Mouse (Mus musculus): Measurements from ENCODE around the gene Tubb3. TPM values are rescaled to one million over a fixed set of nuclear protein-coding genes. Genes with fewer than 3 reads are reported as not detected.
A peak's percentile ranks its signal among the peaks of the same experiment; 100 is the strongest.
"Not testable (repeated sequence)": the region's sequence is repeated elsewhere in the genome, so short reads cannot be mapped to it uniquely, and the experiment has no call there.

Tubb3 gene
- total RNA-seq, 2 experiments from 2014 or later = 0.19 to 1.3 TPM

DNA sequence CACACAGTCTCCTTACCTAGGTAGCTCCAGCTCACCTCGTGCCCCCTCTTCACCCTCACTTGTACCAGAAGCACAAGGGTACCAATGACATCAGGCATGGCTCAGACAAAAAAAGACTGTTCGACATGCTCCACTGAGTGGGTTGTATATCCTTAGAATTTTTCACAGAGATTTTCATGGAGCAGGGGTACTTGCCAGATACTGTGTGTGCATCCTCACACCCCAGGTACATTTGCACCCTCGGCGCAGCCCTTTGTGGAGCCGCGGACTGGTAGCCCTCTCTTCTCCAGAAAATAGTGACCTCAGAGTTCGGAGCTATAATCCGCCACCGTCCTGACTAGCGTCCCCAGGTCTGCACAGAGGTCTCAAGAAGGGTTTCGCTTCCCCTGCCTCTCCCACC is 436 bp upstream of the Tubb3 start:
- ATAC-seq (replicated peaks; ENCODE audit: low FRiP score, low TSS enrichment, poor library complexity, severe bottlenecking) = no peak

DNA sequence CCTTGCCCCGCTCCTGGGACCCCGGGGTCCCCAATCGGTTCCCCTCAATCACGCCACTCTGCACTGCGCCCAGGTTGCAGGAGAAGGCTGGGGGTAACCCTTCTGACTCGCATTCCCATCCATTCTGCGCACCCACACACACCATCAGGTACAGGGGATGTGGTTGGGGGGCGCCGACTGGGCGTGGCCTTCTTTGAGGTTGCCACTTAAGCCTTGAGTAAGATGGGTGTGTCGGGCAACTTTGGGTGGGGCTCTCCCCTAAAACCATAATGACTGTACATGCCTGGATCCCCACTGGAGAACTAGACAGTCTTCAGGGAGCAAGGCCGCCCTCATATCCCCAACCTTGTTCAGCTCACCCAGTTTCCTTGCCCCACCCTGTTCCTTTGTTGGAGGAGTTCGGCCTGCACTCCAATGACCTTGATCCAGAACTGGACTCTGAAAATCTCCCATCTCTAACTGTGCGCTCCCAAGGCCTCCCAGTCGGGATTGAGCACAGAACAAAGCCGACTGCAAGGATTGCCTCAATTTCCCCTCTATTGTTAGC is 630 bp downstream of the Tubb3 start:
- no peak for ATAC-seq (replicated peaks; ENCODE audit: low FRiP score, low TSS enrichment, poor library complexity, severe bottlenecking)

DNA sequence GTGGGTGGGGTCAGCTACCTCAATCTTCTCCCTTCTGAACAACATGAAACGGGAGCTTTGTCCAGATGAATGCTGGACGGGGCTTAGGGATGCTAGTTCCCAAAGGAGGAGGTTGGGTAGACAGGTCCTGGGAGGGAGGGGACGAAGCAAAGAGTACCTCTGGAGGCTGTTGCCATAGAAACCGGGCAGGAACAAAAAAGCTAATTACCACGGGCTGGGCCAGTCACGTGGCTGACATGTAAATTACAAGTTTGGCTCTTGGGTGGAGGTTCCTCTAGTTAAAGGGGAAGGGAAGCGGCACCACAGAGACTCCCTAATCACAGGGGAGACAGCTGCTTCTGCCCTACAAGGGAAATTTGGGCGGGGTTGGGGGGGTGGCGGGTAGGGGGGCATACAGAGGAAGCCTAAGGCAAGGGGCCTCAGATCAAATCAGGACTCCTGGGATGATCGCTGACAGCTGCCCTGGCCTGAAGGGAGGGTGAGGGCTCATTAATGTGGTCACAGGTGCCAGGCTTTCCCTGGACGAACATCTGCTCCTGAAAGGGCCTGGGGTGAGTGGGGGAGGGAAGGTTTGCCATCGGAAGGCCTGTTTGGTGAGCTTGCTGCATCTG is 1.4 kb downstream of the Tubb3 start:
- no peak for ATAC-seq (replicated peaks; ENCODE audit: low FRiP score, low TSS enrichment, poor library complexity, severe bottlenecking)

DNA sequence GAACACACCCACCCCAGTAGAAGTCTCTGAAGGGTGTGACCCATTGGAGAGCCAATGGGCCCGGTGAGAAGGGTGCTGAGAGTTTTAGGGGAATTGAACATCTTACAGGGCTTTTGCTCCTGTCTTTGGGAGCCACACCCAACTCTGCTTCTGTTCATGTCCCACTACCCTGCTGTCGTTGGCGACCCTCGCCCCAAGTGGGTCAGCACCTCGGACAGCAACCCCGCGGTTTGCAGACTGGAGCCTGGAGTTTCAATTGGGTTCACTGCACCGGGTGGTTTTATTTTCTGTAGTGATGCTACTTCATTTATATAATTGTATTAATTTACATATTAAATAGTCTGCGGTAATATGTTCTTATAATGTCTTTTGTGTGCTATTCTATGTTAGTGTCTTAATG is 3.0 kb downstream of the Tubb3 start:
- no peak for ATAC-seq (replicated peaks; ENCODE audit: low FRiP score, low TSS enrichment, poor library complexity, severe bottlenecking)

DNA sequence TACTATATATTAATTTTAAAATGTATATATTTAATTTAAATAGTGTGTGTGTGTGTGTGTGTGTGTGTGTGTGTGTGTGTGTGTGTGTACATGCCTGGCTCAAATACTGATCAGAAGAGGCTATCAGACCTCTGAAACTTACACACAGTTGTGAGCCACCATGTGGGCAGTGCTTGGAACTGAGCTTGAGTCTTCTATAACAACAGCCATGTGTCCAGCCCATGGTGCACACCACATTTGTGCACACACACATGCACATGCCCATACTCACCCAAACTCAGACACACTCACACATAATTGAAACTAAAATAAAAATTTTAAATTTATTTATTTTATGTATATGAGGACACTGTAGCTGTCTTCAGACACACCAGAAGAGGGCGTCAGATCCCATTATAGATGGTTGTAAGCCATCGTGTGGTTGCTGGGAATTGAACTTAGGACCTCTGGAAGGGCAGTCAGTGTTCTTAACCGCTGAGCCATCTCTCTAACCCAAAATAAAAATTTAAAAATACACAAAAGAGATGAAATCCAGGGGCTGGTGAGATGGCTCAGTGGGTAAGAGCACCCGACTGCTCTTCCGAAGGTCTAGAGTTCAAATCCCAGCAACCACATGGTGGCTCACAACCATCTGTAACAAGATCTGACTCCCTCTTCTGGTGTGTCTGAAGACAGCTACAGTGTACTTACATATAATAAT is 3.9 kb downstream of the Tubb3 start:
- not testable (repeated sequence) for ATAC-seq (replicated peaks; ENCODE audit: low FRiP score, low TSS enrichment, poor library complexity, severe bottlenecking)

DNA sequence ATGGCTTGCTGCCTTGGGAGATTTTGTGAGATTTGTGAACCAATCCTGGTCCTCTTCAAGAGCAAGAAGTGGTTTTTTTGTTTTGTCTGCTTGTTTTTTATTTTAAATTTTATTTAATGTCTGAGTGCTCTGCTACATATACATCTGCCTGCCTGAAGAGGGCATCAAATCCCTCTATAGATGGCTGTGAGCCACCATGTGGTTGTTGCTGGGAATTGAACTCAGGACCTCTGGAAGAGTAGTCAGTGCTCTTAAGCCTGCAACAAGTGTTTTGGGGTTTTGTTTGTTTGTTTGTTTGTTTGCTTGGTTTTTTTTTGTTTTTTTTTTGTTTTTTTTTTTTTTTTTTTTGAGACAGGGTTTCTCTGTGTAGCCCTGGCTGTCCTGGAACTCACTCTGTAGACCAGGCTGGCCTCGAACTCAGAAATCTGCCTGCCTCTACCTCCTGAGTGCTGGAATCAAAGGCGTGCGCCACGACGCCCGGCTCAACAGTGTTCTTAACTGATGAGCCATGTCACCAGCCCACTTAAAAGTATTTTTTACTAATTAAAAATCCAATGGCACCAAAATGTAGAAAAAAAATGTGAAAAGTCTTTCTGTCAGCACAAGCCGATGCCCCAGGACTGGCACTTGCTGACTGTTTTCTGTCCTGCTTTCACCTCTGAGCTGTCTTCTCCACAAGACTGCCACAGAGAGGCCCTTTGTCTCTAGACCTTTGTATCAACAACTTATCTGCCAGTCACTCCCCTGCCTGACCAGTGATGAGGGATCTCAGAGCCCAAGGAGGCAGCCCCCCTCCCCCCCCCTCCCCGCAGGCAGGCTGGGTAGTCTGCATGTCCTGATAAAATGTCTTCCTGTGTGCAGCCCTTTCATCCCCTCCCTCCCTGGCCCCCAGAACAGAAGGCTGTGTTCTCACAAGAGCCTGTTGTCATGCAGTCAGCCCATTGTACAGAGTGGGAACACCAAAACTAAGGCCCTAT is 5.0 kb downstream of the Tubb3 start:
- ATAC-seq (replicated peaks; ENCODE audit: low FRiP score, low TSS enrichment, poor library complexity, severe bottlenecking) = peak; percentile 74

DNA sequence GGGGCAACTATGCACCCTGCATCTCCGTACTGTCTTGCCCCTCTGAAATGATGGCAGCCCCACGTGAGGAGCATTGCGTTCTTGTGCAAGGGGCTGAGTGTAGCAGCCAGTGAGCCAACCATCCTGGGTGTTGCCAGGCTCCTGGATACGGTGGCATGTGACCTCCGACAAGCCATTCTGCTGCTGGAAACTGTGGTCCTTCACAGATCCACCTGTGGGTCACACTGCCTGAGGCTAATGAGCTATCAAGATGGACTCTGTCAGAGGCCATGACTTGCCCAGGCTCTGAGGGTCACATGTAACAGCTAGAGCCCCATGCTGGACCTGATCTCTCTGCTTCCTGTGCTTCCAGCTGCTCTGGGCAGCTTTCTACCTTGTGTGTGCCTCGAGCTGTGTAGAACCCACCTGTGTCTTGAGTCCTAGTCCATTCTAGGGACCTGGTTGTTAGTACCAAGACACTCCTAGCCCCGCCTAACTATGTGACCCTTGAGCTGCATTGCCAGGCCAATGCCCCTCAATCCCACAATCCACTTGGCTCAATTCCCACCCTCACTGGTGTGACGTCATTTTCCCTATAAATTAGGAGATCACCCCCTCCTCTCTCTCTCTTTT is 5.8 kb downstream of the Tubb3 start:
- ATAC-seq (replicated peaks; ENCODE audit: low FRiP score, low TSS enrichment, poor library complexity, severe bottlenecking) = peak; percentile 22; the same call in 1 of the 2 replicates

DNA sequence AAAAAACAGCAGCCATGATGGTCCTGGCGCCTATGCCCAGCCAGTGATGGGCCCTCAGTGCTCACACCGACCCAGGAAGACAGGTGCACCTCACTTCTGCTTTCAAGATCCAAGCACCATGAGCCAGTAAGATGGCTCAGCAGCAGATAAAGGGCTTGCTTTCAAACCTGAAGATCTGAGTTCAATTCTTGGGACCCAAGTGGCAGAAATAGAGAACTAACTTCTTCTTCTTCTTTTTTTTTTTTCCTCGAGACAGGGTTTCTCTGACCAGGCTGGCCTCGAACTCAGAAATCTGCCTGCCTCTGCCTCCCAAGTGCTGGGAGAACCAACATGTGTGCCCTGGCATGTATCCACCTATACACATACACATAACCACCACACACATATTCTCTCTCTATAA is 8.5 kb downstream of the Tubb3 start:
- no peak for ATAC-seq (replicated peaks; ENCODE audit: low FRiP score, low TSS enrichment, poor library complexity, severe bottlenecking)

DNA sequence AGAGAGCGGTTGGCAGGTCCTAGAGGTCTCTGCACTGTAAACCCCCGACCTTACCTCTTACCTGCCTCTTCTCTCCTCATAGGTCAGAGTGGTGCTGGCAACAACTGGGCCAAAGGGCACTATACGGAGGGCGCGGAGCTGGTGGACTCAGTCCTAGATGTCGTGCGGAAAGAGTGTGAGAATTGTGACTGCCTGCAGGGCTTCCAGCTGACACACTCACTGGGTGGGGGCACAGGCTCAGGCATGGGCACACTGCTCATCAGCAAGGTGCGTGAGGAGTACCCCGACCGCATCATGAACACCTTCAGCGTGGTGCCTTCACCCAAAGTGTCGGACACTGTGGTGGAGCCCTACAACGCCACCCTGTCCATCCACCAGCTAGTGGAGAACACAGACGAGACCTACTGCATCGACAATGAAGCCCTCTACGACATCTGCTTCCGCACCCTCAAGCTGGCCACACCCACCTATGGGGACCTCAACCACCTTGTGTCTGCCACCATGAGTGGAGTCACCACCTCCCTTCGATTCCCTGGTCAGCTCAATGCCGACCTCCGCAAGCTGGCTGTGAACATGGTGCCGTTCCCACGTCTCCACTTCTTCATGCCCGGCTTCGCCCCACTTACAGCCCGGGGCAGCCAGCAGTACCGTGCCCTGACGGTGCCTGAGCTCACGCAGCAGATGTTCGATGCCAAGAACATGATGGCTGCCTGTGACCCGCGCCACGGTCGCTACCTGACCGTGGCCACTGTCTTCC is 9.5 kb downstream of the Tubb3 start:
- no peak for ATAC-seq (replicated peaks; ENCODE audit: low FRiP score, low TSS enrichment, poor library complexity, severe bottlenecking)

DNA sequence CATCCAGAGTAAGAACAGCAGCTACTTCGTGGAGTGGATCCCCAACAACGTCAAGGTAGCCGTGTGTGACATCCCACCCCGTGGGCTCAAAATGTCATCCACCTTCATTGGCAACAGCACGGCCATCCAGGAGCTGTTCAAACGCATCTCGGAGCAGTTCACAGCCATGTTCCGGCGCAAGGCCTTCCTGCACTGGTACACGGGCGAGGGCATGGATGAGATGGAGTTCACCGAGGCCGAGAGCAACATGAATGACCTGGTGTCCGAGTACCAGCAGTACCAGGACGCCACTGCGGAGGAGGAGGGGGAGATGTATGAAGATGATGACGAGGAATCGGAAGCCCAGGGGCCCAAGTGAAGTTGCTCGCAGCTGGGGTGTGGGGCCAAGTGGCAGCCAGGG is 10.1 kb downstream of the Tubb3 start:
- no peak for ATAC-seq (replicated peaks; ENCODE audit: low FRiP score, low TSS enrichment, poor library complexity, severe bottlenecking)

DNA sequence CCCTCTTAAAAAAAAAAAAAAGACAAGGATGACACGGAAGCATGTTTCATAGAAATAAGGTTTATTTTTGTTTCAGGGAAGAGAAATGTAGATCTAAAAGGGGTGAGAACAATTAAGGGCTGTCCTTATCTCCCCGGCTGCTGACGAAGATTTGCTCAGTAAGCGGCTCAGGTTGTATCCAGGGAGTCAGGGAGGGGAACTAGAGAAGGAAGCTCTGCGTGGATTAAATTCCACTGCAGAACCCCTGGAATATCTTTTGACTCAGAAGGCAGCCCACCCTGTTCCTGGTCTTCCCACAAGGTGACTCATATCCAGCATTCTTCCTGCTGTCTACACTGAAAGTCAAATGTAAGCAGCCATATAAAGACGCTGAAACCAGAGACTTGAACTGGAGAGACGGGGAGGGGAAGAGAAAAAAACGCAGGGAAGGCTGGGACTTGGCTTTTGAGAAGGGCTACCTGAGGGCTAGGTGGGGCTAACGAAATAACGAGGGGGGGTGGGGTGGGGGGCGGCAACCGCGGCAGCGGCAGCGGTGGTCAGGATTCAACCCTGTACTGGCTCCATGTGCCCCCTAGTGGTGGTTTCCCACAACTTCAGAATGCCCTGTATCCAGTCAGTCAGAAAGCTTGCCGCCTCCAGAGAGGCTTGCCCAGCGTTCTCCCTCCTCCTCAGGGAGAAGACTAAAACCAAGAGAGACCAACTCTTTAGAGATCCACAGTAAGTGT is 11.0 kb downstream of the Tubb3 start:
- ATAC-seq (replicated peaks; ENCODE audit: low FRiP score, low TSS enrichment, poor library complexity, severe bottlenecking) = peak; percentile 72

DNA sequence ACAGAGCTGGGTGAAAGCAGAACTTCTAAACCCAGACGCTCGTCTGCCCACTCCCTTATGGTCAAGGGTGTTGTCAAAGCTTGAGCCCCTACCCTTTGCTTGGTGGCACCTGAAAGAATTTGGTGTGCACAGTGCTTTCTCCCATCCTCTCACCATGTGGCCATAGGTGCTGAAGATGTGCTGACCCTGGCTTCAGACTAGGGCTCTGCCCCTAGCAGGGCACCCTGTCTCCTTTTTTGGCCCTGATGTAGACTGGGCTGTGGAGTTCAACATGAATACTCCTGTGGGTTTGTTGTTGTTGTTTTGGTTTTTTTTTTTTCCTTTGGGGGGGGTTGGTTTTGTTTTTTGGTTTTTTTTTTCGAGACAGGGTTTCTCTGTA is 11.5 kb downstream of the Tubb3 start:
- no peak for ATAC-seq (replicated peaks; ENCODE audit: low FRiP score, low TSS enrichment, poor library complexity, severe bottlenecking)

DNA sequence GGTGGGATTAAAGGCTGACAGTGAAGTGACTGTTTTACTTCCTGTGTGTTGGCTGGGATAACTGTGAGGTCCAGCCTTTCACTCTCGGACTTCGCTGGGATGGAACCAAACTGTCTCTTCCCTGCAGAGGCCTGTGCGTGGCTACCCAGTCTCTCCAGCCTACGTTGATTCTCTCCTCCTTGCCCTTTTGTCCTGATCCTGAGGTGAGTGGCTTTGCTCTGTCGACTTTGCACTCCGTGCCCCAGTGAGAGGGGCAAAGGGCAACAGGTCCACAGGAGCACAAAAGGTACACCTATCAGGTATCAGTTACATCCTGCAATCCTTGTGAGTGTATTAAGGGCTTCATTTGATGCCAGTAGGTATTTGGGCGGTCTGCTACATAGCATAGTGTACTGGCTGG is 12.2 kb downstream of the Tubb3 start, which contains the start of gene Def8:
TSS of gene Def8 (plus strand) at position 87 of the 400 bp plus-strand sequence.
- no peak for ATAC-seq (replicated peaks; ENCODE audit: low FRiP score, low TSS enrichment, poor library complexity, severe bottlenecking)

DNA sequence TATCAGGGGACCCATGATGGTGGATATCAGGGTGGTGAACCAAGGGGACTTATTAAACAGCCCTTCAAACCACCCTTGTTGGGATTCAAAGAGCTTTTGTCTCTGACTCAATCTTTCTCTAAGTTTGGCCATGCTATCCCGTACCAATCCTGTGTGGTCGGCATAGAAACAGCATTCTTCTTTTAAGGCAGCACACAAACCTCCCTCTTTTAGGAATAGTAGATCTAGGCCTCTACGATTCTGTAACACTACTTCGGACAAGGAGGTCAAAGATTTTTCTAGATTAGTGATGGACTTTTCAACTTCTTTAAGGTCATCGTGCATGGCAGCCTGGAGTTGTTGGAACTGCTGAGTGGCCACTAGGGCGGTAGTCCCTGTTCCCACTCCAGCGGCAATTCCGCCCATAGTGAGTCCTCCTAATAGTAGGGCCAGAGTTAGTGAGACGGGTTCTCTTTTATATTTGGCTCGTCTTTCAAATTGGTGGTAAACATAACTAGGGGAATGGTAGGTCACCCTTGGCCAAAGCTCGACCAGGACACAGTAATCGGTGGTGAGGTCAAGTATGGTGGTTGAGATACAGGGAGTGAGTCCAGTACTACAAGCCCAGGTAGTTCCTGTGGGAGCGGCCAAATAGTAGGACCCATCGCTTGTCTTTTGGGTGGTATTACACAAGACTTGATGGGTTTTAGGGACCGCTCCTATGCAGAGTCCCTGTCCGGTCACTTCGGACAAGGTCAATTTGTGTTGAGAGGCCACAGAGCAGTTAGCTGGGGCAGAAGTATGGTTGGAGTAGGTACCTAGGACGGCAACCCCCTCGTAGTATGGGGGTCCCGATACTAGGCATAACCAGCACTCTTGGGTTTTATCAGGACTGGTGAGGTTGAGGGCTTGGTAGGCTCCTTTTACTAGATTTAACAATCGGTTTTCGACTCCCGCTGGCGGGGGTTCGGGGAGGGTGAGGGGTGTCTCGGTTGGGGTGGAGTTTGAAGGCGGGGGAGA is 15.6 kb downstream of the Tubb3 start:
- no peak for ATAC-seq (replicated peaks; ENCODE audit: low FRiP score, low TSS enrichment, poor library complexity, severe bottlenecking)

DNA sequence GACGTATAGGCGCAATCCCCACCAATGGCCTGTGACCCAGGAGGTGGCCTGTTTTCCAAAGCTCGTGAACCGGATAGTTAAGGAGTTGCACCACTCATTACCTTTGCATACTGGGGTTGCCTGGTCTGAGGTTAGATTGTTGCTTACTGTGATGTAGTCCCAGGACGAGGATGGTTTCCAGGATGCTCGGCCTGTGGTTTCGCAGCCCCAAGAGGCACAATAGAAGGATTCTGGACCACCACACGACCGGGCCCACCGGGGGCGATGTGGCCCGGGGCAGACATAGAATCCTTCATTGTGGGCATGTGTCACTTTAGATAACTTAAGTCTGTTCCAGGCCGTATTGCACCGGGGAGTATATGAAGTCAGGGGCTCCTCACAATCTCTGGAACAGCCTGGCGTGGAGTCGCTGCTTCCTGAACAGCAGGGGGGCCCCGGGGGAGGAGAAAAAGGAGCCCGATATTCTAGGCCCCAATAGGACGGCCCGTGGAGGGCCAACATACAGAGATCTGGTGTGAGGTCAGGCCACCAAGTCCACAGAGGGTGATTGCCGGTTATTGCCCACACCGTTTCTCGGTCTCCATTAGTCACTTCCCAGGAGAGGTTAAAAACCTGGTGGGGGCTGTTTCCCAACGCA is 16.5 kb downstream of the Tubb3 start:
- no peak for ATAC-seq (replicated peaks; ENCODE audit: low FRiP score, low TSS enrichment, poor library complexity, severe bottlenecking)

DNA sequence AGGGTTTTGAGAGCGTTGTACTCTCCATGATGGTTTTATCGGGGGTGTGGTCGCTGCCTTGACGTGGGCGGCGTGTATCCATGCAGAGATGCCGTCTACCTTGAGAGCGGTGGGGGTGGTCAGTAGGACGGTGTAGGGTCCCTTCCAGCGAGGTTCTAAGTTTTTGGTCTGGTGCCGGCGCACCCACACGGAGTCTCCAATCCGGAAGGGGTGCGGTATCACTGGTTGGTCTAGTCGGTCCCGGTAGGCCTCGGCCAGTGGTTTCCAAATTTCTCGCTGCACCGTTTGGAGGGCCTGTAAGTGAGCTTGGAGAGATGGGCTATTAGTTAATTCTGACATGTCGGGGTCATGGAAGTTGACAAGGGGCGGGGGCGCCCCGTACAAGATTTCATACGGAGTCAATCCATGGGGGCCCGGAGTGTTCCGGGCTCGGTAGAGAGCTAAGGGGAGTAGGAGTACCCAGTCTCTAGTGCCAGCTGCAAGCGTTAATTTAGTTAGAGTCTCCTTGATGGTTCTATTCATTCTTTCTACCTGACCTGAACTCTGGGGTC is 17.2 kb downstream of the Tubb3 start:
- no peak for ATAC-seq (replicated peaks; ENCODE audit: low FRiP score, low TSS enrichment, poor library complexity, severe bottlenecking)

Data from megakaryocyte-erythroid progenitor cell, adult 5-6 weeks (primary cell).